Mouse (Mus musculus) G1E-ER4 (cell line): ENCODE results near the gene Ppil2. TPM values are rescaled to one million over a fixed set of nuclear protein-coding genes. Genes with fewer than 3 reads are reported as not detected.

Source experiments
- GATA1 ChIP-seq: IDR thresholded peaks from one replicate; pipeline ENCODE4 v1.8.0; 2012; ENCODE audit warnings: low read length, inconsistent platforms
- polyA plus RNA-seq: library from polyadenylated mRNA; stranded (reverse); fragments of >175 nt; gene quantifications from 2 replicates; pipeline ENCODE4 v1.2.3, GENCODE M21; 2012

The Ppil2 gene
- 79.7 and 80.3 TPM in 2 replicates for polyA plus RNA-seq

DNA sequence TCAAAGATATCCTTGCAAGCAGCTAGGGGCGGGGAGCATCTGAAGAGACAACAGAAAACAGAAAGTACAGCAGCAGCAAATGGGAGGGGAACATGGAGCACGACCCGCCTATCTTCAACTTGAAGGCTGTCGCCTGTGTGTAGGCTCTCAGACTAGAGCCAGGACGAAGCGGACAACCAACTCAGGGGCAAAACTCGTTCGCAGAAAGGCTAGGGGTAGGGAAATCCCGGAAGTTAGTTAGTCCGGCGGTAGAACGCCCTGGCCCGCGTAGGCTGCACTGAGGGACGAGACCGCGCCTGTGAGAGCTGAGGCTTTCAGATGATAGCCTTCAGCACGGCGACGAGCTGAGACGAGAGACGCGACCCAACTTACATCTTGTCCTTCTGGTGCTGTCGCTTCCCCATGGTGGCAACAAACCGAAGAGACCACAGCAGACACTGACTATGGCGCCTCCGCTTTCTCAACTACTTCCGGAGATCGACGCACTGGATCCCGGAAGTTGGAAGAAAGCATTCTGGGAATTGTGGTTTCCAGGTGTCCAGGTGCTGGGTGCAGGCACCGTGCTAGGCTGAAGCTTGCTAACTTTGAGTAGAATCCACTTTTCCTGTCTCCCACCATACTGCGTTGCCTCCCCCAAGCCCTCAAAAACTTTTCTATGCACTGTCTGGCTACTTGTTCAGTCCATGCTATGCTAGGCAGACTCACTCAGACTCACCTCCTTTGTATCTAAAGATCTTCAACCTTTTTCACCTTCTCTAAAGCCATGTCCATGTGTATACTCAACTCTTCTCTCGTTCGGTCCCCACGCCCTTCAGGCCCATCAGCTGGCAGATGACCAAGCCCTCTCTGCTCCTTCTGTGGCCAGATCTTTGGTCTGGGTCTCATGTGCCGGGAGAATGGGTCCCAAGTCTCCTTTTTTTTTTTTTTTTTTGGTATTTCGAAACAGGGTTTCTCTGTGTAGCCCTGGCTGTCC, at the start of gene Ppil2:
Ppil2 (minus strand) TSS at position 487 of the 973 bp plus-strand sequence.
- TF ChIP-seq GATA1, result no peak

DNA sequence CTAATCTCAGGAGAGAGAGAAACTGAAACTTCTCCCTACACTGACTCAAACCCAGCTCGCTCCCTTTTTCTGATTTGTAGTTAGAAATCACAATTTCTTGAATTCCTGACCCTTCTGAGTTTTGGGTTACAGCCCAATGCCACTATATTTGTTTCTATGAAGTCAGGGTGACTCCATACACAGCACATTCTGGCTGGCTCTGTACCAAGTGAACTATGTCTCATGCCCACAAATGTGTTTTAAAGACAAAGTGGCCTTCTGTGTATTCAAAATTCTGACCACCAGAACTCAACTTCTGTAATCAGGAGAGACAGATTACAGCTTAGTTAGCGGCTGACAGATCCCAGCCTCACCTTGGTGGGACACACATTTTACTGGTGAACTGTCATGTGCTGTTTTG, 43.3 kb upstream of the Ppil2 start:
- TF ChIP-seq GATA1, result no peak

DNA sequence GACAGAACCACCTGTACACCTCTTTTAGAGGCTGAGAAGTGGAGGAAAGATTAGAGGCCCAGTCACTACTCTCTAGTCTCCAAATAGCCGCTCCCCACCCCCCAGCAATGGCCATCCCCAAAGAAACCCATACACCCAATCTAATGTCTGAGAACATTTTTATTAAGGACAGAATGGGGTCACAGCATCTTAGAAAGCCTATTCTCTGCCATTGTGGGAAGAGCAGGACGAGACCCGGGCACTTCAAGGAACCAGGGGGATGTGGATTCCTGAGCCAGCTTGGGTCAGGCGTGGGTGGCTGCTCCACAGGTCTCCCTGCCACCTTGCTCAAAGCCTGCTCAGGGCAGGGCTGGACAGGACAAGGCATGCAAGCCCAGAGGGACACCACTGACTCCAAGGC, 40.8 kb upstream of the Ppil2 start:
- TF ChIP-seq GATA1, result no peak

DNA sequence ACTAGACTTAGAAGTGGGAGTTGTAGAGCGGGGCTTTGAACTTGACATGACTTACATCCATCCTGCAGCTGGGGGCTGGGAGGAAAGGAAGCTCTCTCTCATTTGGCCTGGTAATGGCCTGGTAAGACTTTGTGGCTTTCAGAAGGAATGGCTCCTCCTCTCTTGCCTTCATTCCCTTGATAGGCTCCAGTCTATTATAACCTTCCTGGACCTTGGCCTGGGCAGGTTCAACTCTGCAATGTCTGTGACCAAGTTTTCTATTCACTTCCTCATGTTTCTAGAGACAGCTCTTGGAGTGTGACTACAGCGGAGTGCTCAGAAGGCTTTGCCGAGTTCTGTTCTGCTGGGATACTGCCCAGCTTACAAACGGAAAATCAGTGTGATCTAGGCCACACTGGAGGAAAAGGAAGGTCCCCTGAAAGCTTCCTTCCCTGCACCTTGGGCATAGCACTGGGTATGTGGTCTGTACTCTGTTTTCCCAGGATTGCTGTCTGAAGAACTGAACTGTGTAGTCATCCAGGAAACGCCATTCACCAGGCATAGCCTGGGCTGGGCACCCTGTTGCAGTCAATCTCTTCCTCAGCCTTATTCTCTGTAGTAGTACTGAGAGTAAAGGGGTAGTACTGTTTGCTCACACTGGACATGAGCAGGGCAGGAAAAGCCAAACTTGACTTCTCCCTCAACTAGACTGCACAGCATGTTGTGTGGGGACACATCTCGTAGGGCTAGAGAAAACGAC, 39.6 kb upstream of the Ppil2 start:
- no peak for TF ChIP-seq GATA1

DNA sequence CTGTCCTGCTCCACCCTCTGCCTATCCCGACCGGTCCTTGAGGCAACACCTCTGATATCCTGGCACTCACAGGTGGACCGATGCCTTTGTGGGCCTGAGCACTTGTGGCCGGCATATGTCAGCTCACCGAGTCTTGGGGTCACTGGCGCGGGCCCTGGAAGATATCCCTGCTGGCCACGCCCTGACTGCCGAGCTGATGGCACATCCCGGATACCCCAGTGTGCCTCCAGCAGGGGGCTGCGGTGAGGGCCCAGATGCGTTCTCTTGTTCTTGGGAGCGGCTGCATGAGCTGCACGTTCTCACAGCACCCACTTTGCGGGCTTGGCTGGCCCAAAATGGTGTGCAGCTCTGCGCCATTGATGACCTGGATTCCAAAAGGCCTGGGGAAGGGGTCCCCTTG, 37.0 kb upstream of the Ppil2 start:
- TF ChIP-seq GATA1, result no peak

DNA sequence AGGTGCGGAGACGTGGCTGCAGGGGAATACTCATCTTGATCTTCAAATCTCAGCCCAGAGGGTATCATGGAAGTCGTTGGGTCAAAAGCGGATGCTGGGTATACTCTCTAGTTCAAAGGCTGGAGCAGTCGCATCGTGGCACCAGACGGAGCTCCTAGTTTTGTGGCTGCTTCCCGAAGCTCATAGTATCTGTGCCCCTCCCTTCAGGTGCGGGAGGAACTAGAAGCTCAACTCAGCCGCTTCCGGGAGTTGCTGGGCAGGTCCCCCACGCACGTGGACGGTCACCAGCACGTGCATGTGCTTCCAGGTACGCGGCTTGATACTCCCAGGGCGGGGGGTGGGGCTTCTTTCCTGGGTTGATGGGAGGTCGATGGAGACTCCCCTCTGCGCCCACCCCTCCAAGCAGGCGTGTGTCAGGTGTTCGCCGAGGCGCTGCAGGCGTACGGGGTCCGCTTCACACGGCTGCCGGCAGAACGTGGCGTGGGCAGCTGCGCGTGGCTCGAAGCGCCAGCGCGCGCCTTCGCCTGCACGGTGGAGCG, 36.4 kb upstream of the Ppil2 start:
- TF ChIP-seq GATA1, result no peak

DNA sequence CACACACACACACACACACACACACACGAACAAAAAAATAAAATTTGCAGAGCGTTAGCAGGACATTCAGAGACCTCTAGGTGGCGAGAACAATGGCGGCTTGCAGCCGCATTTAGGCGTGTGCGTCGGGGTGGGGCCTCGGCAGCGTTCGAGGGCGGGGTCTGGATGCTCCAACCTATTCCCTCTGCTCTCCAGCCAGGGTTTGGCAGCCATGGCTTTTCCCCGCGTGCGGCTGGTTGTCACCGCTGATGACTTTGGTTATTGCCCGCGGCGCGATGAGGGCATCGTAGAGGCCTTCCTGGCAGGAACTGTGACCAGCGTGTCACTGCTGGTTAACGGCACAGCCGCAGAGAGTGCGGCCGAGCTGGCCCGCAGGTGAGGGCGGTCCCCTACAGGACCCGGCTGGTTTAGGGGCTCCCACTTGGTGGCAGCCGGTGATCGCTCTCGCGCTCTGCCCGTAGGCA, 35.7 kb upstream of the Ppil2 start, which contains the start of gene Ccdc116:
Ccdc116 (minus strand) TSS at position 458 of the 464 bp plus-strand sequence.
- TF ChIP-seq GATA1, result no peak

DNA sequence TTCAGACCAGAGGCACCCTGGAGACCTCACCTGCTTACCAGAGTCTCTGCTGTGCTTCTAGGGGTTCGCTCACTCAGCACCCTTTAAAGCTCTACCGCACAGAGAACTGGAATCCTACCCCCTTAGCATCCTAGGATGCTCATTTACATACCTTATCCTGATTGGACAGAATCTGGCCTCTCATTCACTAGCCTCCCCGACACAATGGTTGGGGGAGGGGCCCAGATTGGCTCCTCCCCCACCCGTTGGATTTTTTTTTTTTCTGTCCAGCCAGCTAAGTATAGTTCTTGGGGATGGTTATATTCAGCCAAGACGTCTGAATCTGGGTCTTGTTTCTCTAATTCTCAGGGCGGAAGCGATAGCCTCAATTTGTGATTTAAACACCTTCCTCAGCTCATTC, 33.3 kb upstream of the Ppil2 start, which contains the start of gene Ydjc:
Ydjc (plus strand) TSS at position 283 of the 400 bp plus-strand sequence.
- no peak for TF ChIP-seq GATA1

DNA sequence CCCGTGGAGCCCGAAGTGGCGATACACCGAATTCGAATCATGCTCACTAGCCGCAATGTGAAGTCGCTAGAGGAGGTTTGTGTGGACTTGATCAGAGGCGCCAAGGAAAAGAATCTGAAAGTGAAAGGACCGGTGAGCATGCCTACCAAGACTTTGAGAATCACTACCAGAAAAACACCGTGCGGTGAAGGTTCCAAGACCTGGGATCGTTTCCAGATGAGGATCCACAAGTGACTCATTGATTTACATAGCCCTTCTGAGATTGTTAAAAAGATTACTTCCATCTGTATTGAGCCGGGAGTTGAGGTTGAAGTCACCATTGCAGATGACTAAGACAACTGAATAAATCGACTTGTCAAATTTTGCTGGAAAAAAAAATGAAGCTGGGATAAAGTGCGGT, 26.3 kb upstream of the Ppil2 start:
- TF ChIP-seq GATA1, result no peak

DNA sequence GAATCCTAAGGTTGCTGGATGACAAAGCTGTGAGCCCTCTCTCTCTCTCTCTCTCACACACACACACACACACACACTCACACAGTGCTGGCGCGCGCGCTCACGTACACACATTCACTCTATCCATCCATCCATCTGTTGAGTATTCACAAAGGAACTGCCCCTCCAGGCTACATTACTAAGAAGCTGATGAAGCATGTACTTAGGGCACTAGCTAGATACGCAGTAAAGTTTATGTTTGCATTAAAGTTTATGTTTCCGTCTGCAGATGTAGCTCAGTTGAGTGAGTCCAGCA, 21.8 kb upstream of the Ppil2 start:
- no peak for TF ChIP-seq GATA1

DNA sequence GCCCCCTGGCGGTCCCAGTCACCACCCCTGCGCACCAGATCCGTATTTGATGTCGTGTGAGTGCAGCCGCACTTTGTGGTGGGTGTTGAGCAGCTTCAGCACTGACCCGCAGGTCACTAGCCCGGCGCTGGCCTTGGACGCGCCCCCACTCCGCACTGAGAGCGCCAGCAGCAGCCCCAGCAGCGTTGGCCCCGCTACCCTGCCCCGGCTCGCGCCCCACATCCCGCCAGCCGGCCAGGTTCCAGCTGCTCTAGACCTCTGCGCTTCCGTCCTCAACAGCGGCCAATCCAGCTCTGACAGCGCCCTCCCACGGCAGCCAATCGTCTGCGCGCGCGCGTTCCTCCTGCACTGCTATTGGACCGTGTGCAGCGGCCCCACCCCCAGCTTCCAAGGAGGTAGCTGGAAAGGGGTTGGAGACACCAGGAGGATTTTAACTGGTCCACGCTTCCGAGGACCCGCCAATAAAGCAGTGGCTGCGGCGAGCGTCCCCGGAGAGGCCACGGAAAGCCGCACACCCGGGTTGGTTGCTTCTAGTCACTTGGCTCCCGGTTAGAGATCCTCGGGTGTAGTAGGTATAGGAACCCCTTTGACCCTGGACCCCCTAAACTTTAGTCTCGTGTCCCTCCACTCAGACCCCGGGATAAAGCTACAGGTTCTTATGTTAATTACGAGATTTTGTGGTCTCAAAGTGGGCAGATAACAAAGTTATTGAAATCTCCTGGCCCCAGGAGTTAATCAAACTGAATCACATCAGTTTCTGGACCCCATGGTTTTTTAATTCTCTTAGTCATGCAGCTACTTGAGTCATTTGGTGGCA, 21.2 kb upstream of the Ppil2 start, which contains the start of gene Sdf2l1:
Sdf2l1 (minus strand) TSS at position 295 of the 817 bp plus-strand sequence.
- no peak for TF ChIP-seq GATA1

DNA sequence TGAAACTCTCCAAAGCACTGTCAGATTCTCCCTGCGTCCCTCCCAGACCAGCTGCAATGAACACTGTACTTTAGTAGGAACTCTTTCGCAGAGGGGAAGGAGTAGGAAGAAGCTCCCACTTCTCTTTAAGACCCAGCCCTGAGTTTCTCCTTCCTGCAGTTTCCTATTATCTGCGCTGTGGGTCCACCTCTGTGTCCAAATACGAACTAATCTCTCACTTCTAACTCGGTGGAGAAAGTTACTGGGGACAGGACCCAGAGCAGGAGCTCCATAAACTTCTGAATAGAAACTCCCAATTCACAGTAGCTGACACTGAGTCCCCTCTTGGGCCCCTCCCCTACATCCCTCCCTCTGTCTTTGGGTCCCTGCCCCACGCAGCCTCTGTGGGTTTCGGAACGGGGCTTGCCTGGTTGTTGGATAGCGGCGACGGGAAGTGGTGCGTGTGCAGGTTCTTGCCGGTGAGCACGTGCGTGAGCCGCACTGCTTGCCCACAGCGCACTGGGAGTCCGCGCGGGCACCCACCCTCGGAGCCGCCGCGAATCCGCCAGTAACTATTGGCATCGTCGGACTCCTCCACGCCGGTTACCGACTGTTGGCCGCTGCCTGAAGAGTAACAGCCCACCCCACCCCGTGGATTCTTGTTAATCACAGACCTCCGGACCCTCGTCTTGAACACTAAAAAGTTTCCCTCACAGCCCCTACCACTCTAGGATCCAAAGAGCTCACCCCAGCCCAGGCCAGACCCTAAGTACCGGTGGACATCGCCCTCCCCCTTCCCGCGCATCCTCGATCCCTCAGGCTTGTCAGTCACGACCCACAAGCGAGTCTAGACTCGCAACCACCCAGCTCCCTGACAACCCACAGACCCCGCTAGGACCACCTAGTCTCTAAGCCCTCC, 20.4 kb upstream of the Ppil2 start:
- TF ChIP-seq GATA1, result no peak

DNA sequence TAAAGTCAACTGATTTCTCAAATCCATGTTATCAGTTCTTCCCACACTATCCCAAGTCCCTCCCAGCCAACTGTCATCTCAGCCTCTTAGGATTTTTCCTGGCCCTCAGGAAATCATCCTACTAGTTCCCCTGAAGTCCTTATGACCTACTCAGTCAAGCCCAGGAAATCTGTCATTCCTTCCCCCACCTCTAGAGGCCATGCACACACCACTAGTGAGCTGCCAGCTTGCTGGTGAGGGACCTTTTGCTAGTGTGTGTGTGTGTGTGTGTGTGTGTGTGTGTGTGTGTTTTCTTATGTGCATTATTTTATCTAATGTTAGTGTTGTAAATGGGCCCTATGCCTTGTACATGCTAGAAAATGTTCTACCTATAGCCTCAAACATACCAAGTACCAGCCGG, 16.2 kb upstream of the Ppil2 start:
- no peak for TF ChIP-seq GATA1

DNA sequence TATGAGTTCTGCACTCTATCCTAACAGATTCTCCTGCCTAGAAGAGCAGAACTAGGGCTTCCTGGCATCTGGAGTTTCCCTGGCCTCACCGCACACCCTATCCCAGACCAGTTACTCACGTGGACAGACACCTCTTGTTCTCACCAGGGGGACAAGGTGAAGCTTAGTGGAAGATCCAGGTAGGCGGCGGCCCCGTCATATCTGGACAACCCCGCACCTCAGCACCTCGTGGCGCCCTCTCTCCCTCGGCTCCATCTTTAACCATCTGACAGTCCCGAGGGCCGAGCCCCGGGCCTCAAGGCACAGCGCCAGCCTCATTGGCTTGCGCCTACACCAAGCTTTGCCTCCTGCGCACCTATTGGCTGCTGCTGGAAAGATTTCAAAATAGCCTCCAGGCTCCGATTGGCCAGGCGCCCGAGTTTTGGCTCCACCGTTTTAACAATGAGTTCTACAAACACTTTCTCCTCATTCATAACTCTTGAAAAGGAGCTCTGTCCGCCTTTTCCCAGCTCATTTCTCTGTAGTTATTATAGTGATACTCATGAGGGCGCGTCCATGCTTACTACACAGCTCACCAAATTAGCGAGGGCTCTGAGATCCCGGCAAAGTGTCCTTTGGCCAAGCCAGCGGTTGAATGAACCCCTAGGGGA, 13.9 kb upstream of the Ppil2 start, which contains the start of gene 2610318N02Rik:
2610318N02Rik (minus strand) TSS at position 297 of the 650 bp plus-strand sequence.
- TF ChIP-seq GATA1, result no peak
